Mouse (Mus musculus): ENCODE measurements around the gene Cnn1.

GRCm38 (mm10) chr9:22049315-22049714, 49.7 kb upstream of the Cnn1 start:
- TF ChIP-seq EP300 (IDR thresholded peaks at IDR 0.05; ENCODE audit: low read length) = no peak
- no peak for TF ChIP-seq POLR2A (IDR thresholded peaks at IDR 0.05; ENCODE audit: low read depth, low read length)
- TF ChIP-seq CTCF (conservative IDR thresholded peaks at IDR 0.05 in 1 of 2, IDR thresholded peaks at IDR 0.05 in 1 of 2; ENCODE audit: low read depth in 2 of 2, low read length in 2 of 2) = no peak
- no peak for TF ChIP-seq NRF1 (IDR thresholded peaks at IDR 0.05; ENCODE audit: low read depth, low read length)
- no peak for TF ChIP-seq SMC3 (IDR thresholded peaks at IDR 0.05; ENCODE audit: low read depth, low read length)
- TF ChIP-seq CHD2 (IDR thresholded peaks at IDR 0.05; ENCODE audit: low read length) = no peak

Data from CH12.LX (cell line).